Mouse (Mus musculus) midbrain, embryonic 11.5 days (tissue): ENCODE results near the gene Gpt2. TPM values are rescaled to one million over a fixed set of nuclear protein-coding genes. Genes with fewer than 3 reads are reported as not detected.

ENCODE experiments used
- ATAC-seq: fragments of 200-750 bp; cut with Nextera tagmentation; 2 replicates; pipeline ENCODE4 v1.8.0; 2017; ENCODE audit warnings: moderate TSS enrichment, moderate library complexity; ENCODE audit not compliant: low FRiP score
- DNase-seq: peaks from one replicate; pipeline ENCODE4 v3.0.0; 2015; ENCODE audit warnings: low spot score; ENCODE audit errors: missing footprints
- H3K27ac ChIP-seq: fragments of 300-500 bp; sonication (generic); 2 replicates; pipeline ENCODE4 v1.5.1; 2014; ENCODE audit warnings: low read depth, low read length
- H3K27me3 ChIP-seq: fragments of 300-500 bp; sonication (generic); 2 replicates; pipeline ENCODE4 v1.6.1; 2014; ENCODE audit warnings: mild to moderate bottlenecking, low read length, moderate library complexity, mixed read lengths; ENCODE audit not compliant: control insufficient read depth, insufficient read depth
- H3K36me3 ChIP-seq: fragments of 300-500 bp; sonication (generic); 2 replicates; pipeline ENCODE4 v1.6.1; 2014; ENCODE audit warnings: mild to moderate bottlenecking, low read length, moderate library complexity, mixed read lengths; ENCODE audit not compliant: control insufficient read depth, insufficient read depth
- H3K4me1 ChIP-seq: fragments of 300-500 bp; sonication (generic); 2 replicates; pipeline ENCODE4 v1.6.1; 2014; ENCODE audit warnings: low read length; ENCODE audit not compliant: control insufficient read depth, insufficient read depth
- H3K4me2 ChIP-seq: fragments of 300-500 bp; sonication (generic); 2 replicates; pipeline ENCODE4 v1.6.1; 2014; ENCODE audit warnings: mild to moderate bottlenecking, moderate library complexity
- H3K4me3 ChIP-seq: fragments of 300-500 bp; sonication (generic); 2 replicates; pipeline ENCODE4 v1.5.1; 2014; ENCODE audit warnings: low read depth, low read length
- H3K9ac ChIP-seq: fragments of 300-500 bp; sonication (generic); 2 replicates; pipeline ENCODE4 v1.6.1; 2014; ENCODE audit warnings: low read length
- H3K9me3 ChIP-seq: fragments of 300-500 bp; sonication (generic); 2 replicates; pipeline ENCODE4 v1.6.1; 2016; ENCODE audit warnings: low read length; ENCODE audit not compliant: control insufficient read depth
- WGBS: fragments of 180-500 bp; shearing (Covaris S2); extraction: QIAGEN DNeasy Blood & Tissue Kit; methylation state at CpG from one replicate; pipeline ENCODE4 v1.1.7; 2014; 5-methylcytosine and 5-hydroxymethylcytosine counted together
- polyA plus RNA-seq: library from polyadenylated mRNA; unstranded; fragments of >200 nt; fragmentation: Nextera tagmentation; extraction: Ambion mirVana; gene quantifications from 2 replicates; pipeline ENCODE4 v1.2.1, GENCODE M21; 2014

The Gpt2 gene
- polyA plus RNA-seq, 1 experiment from 2014 or later = 36.5 TPM

GRCm38 (mm10) chr8:85478397-85478796 is 14.0 kb upstream of the Gpt2 start:
- no peak overlapping the region for H3K27ac ChIP-seq
- H3K36me3 ChIP-seq = no peaks in the 10 kb centered on the region
- no peak overlapping the region for H3K4me3 ChIP-seq
- no peak overlapping the region for H3K9ac ChIP-seq
- no peak for DNase-seq
- no peaks in the 10 kb centered on the region for H3K9me3 ChIP-seq
- no peaks in the 10 kb centered on the region for H3K27me3 ChIP-seq
- no peak for ATAC-seq
- H3K4me1 ChIP-seq = no peaks in the 10 kb centered on the region
- 88% methylated on average over 2 of the region's 2 CpGs for WGBS
- no peak overlapping the region for H3K4me2 ChIP-seq

- Histone ChIP-seq H3K9ac (no peak overlapping the region), H3K9me3 (no peaks in the 10 kb centered on the region), H3K4me2 (no peak overlapping the region), H3K36me3 (no peaks in the 10 kb centered on the region), H3K4me1 (no peaks in the 10 kb centered on the region), H3K4me3 (no peak overlapping the region), H3K27me3 (no peaks in the 10 kb centered on the region), H3K27ac (no peak overlapping the region)
- 77% methylated on average over 2 of the region's 2 CpGs for WGBS
- ATAC-seq = no peak
- DNase-seq = no peak
Measured at GRCm38 (mm10) chr8:85479710-85480109, 12.7 kb upstream of the Gpt2 start.

GRCm38 (mm10) chr8:85481900-85482299 is 10.5 kb upstream of the Gpt2 start:
- 38% methylated on average over 9 of the region's 10 CpGs for WGBS
- H3K27me3 ChIP-seq = no peaks in the 10 kb centered on the region
- no peaks in the 10 kb centered on the region for H3K4me1 ChIP-seq
- H3K27ac ChIP-seq = no peak overlapping the region
- DNase-seq (no peak), ATAC-seq (no peak)
- H3K9ac ChIP-seq = no peak overlapping the region
- no peaks in the 10 kb centered on the region for H3K36me3 ChIP-seq
- H3K4me2 ChIP-seq = no peak overlapping the region
- no peaks in the 10 kb centered on the region for H3K9me3 ChIP-seq
- no peak overlapping the region for H3K4me3 ChIP-seq

DNA sequence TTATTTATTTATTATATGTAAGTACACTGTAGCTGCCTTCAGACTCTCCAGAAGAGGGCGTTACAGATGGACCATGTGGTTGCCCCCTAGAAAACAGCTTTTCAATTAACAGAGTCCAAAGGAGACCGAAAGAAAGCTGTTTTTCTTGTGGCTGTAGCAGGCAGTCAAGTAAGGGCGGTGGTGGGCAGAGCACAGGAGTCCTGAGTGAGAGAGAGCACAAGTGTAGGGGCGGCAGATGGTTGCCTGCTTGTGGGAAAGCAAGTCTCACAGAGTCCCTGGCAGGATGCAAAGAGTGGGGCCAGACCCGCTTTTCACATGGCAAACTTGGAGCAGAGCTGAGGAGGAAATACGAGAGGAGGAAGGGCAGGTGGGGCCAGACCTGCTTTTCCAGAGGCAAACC is 9.9 kb upstream of the Gpt2 start:
- H3K36me3 ChIP-seq = no peaks in the 10 kb centered on the region
- H3K27me3 ChIP-seq = no peaks in the 10 kb centered on the region
- no peak overlapping the region for H3K4me3 ChIP-seq
- H3K27ac ChIP-seq = no peak overlapping the region
- H3K4me2 ChIP-seq = no peak overlapping the region
- H3K9ac ChIP-seq = no peak overlapping the region
- H3K9me3 ChIP-seq = no peaks in the 10 kb centered on the region
- ATAC-seq = no peak
- 69% methylated on average over 6 of the region's 6 CpGs for WGBS
- no peak for DNase-seq
- no peaks in the 10 kb centered on the region for H3K4me1 ChIP-seq

GRCm38 (mm10) chr8:85487906-85488620 is 4.3 kb upstream of the Gpt2 start:
- H3K27ac ChIP-seq = no peak overlapping the region

DNA sequence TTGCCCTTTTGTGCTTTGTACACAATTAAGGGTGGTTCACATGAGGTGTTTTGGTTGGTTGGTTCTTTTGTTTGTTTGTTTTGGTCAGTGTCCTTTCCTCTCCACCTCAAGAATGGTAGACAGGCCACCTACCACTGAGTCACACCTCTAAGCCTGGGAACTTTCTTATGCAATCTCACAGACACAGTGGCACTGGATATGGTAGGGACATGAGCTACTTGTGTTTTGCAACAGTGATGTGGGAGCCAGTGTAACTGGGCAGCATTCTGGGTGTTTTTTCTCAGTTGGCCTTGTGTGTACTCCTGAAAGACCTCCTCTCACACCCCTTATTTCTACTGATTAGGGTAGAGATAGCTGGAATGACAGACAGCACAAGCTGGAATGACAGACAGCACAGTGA is 3.7 kb upstream of the Gpt2 start:
- DNase-seq = no peak
- Histone ChIP-seq H3K4me2 (no peak overlapping the region), H3K36me3 (no peaks in the 10 kb centered on the region), H3K4me1 (peaks cover 3% of the 10 kb centered on the region; the same call in 1 of the 2 replicates), H3K4me3 (no peak overlapping the region), H3K9ac (no peak overlapping the region), H3K27me3 (no peaks in the 10 kb centered on the region), H3K27ac (no peak overlapping the region), H3K9me3 (no peaks in the 10 kb centered on the region)
- ATAC-seq = no peak

More at GRCm38 (mm10) chr8:85487906-85488620, 4.3 kb upstream of the Gpt2 start:
- ATAC-seq (no peak), DNase-seq (no peak)
- Histone ChIP-seq H3K4me1 (no peaks in the 10 kb centered on the region; the same call in 1 of the 2 replicates), H3K4me3 (no peak overlapping the region), H3K36me3 (no peaks in the 10 kb centered on the region), H3K9ac (no peak overlapping the region), H3K4me2 (no peak overlapping the region), H3K27me3 (no peaks in the 10 kb centered on the region), H3K9me3 (no peaks in the 10 kb centered on the region)
- WGBS = 83% methylated on average over 20 of the region's 20 CpGs

DNA sequence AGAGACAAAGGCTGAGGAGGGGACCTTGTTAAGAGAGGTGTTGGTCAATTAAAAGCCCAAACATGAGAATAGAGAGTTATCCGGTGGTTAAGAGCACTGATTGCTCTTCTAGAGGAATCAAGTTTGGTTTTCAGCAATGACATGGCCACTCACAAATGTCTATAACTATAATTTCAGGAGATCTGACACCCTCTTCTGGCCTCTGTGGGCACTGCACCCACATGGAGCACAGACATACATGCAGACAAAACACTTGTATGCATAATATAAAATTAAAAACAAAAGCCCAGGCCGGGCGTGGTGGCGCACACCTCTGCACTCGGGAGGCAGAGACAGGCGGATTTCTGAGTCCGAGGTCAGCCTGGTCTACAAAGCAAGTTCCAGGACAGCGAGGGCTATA is 2.8 kb upstream of the Gpt2 start:
- no peak overlapping the region for H3K9ac ChIP-seq
- no peak overlapping the region for H3K4me2 ChIP-seq
- H3K4me1 ChIP-seq = peaks cover 3% of the 10 kb centered on the region; the same call in 1 of the 2 replicates
- H3K27me3 ChIP-seq = no peaks in the 10 kb centered on the region
- WGBS = 93% methylated on average over 8 of the region's 8 CpGs
- H3K27ac ChIP-seq = no peak overlapping the region
- H3K36me3 ChIP-seq = no peaks in the 10 kb centered on the region
- H3K9me3 ChIP-seq = no peaks in the 10 kb centered on the region
- DNase-seq (no peak), ATAC-seq (no peak)
- no peak overlapping the region for H3K4me3 ChIP-seq

GRCm38 (mm10) chr8:85492940-85493931 is 860 bp downstream of the Gpt2 start:
- Histone ChIP-seq H3K9me3 (no peaks in the 10 kb centered on the region), H3K4me3 (peak overlapping the region; percentile 66), H3K4me1 (peaks cover 3% of the 10 kb centered on the region; the same call in 1 of the 2 replicates), H3K27ac (no peak overlapping the region), H3K36me3 (no peaks in the 10 kb centered on the region), H3K27me3 (no peaks in the 10 kb centered on the region), H3K4me2 (peak overlapping the region; percentile 93), H3K9ac (peak overlapping the region; percentile 78)
- ATAC-seq (peak; percentile 37; the same call in 1 of the 2 replicates), DNase-seq (peak; percentile 92)
- WGBS = 7% methylated on average over 45 of the region's 49 CpGs

- H3K36me3 ChIP-seq = no peaks in the 10 kb centered on the region
- H3K9me3 ChIP-seq = no peaks in the 10 kb centered on the region
- no peak overlapping the region for H3K9ac ChIP-seq
- no peak overlapping the region for H3K4me3 ChIP-seq
- H3K4me1 ChIP-seq = peaks cover 3% of the 10 kb centered on the region; the same call in 1 of the 2 replicates
- DNase-seq (peak; percentile 21), ATAC-seq (no peak)
- H3K27me3 ChIP-seq = no peaks in the 10 kb centered on the region
- H3K4me2 ChIP-seq = no peak overlapping the region
- no peak overlapping the region for H3K27ac ChIP-seq
- 89% methylated on average over 5 of the region's 5 CpGs for WGBS
Measured at GRCm38 (mm10) chr8:85496125-85496524, 3.7 kb downstream of the Gpt2 start.
